Mouse (Mus musculus): ENCODE results near the gene Gm9602. TPM values are rescaled to one million over a fixed set of nuclear protein-coding genes. Genes with fewer than 3 reads are reported as not detected.
"Not testable (repeated sequence)": the region's sequence is repeated elsewhere in the genome, so short reads cannot be mapped to it uniquely, and the experiment has no call there.

Gm9602 gene
- polyA plus RNA-seq (2014; fragmentation: Nextera tagmentation; extraction: Ambion mirVana) = not detected in 2 replicates

- ATAC-seq (ENCODE audit: low FRiP score); H3K27me3 ChIP-seq (ENCODE audit: control insufficient read depth, insufficient read depth, low read length); H3K4me3 ChIP-seq (ENCODE audit: low read depth, low read length); H3K9ac ChIP-seq (ENCODE audit: low read length); H3K4me2 ChIP-seq; H3K36me3 ChIP-seq (ENCODE audit: control insufficient read depth, insufficient read depth, low read length); H3K27ac ChIP-seq (ENCODE audit: low read depth, low read length); DNase-seq (ENCODE audit: low spot score, missing footprints); H3K4me1 ChIP-seq (ENCODE audit: control insufficient read depth, insufficient read depth, low read length); H3K9me3 ChIP-seq (ENCODE audit: control insufficient read depth, low read length): not testable (repeated sequence)
- WGBS = no CpG with 5 or more reads among the region's 2 CpGs
Observed at GRCm38 (mm10) chr14:4776037-4776436, at the start of gene Gm9602. TSS of gene Gm9602 (plus strand) at chr14:4776337.

GRCm38 (mm10) chr14:4806421-4806820 is 30.3 kb downstream of the Gm9602 start:
- H3K4me2 ChIP-seq; H3K9me3 ChIP-seq (ENCODE audit: control insufficient read depth, low read length); H3K4me3 ChIP-seq (ENCODE audit: low read depth, low read length); H3K36me3 ChIP-seq (ENCODE audit: control insufficient read depth, insufficient read depth, low read length); H3K4me1 ChIP-seq (ENCODE audit: control insufficient read depth, insufficient read depth, low read length); H3K27me3 ChIP-seq (ENCODE audit: control insufficient read depth, insufficient read depth, low read length); H3K27ac ChIP-seq (ENCODE audit: low read depth, low read length); DNase-seq (ENCODE audit: low spot score, missing footprints); ATAC-seq (ENCODE audit: low FRiP score); H3K9ac ChIP-seq (ENCODE audit: low read length): not testable (repeated sequence)
- 85% methylated on average over 6 of the region's 6 CpGs for WGBS

- H3K27me3 ChIP-seq (ENCODE audit: control insufficient read depth, insufficient read depth, low read length); DNase-seq (ENCODE audit: low spot score, missing footprints); H3K4me2 ChIP-seq; H3K9ac ChIP-seq (ENCODE audit: low read length); H3K9me3 ChIP-seq (ENCODE audit: control insufficient read depth, low read length); H3K27ac ChIP-seq (ENCODE audit: low read depth, low read length); H3K36me3 ChIP-seq (ENCODE audit: control insufficient read depth, insufficient read depth, low read length); ATAC-seq (ENCODE audit: low FRiP score); H3K4me3 ChIP-seq (ENCODE audit: low read depth, low read length); H3K4me1 ChIP-seq (ENCODE audit: control insufficient read depth, insufficient read depth, low read length): not testable (repeated sequence)
- 87% methylated on average over 3 of the region's 7 CpGs for WGBS
Observed at GRCm38 (mm10) chr14:4821950-4822349, 45.8 kb downstream of the Gm9602 start.

Other genes with a start within 250 kb of the Gm9602 start
- gene Gm3047, start 220.9 kb upstream of the Gm9602 start, polyA plus RNA-seq (2014; fragmentation: Nextera tagmentation; extraction: Ambion mirVana) = not detected in 2 replicates
- not detected in 2 replicates for gene Gm8159, start 144.0 kb upstream of the Gm9602 start, polyA plus RNA-seq (2014; fragmentation: Nextera tagmentation; extraction: Ambion mirVana)
- not detected in 2 replicates for gene Gm3239, start 112.1 kb upstream of the Gm9602 start, polyA plus RNA-seq (2014; fragmentation: Nextera tagmentation; extraction: Ambion mirVana)
- not detected in 2 replicates for gene Gm7876, start 67.1 kb upstream of the Gm9602 start, polyA plus RNA-seq (2014; fragmentation: Nextera tagmentation; extraction: Ambion mirVana)
- gene Gm3252, start 49.6 kb upstream of the Gm9602 start, polyA plus RNA-seq (2014; fragmentation: Nextera tagmentation; extraction: Ambion mirVana) = 0.14 and 0.55 TPM in 2 replicates
- gene Gm3269, start 61.8 kb downstream of the Gm9602 start, polyA plus RNA-seq (2014; fragmentation: Nextera tagmentation; extraction: Ambion mirVana) = not detected in 2 replicates
- gene Gm3264, start 79.2 kb downstream of the Gm9602 start, polyA plus RNA-seq (2014; fragmentation: Nextera tagmentation; extraction: Ambion mirVana) = 0.68 and 0.75 TPM in 2 replicates
- not detected in 2 replicates for gene Gm3278, start 116.1 kb downstream of the Gm9602 start, polyA plus RNA-seq (2014; fragmentation: Nextera tagmentation; extraction: Ambion mirVana)
- not detected in 2 replicates for gene Gm8297, start 207.6 kb downstream of the Gm9602 start, polyA plus RNA-seq (2014; fragmentation: Nextera tagmentation; extraction: Ambion mirVana)
- gene Gm3298, start 239.6 kb downstream of the Gm9602 start, polyA plus RNA-seq (2014; fragmentation: Nextera tagmentation; extraction: Ambion mirVana) = not detected in 2 replicates

Data from midbrain, embryonic 11.5 days (tissue).